Mouse (Mus musculus) liver, adult 2 months (tissue): ENCODE measurements at regions not wholly inside any gene's neighbourhood (a gene's known extent, or its start where the extent isn't known, plus 50 kb on each side); places are given as distances from the start of the nearest gene placed in this dataset.

Experiments used
- CTCF ChIP-seq: fragments of 200-500 bp; IDR thresholded peaks from 2 replicates; pipeline ENCODE4 v1.5.1; 2011; ENCODE audit warnings: low read depth, low read length, control low read depth
- POLR2A ChIP-seq: fragments of 200-500 bp; IDR thresholded peaks from 2 replicates; pipeline ENCODE4 v1.6.1; 2011; ENCODE audit warnings: low read length, control low read depth; ENCODE audit not compliant: insufficient read depth; ENCODE audit errors: extremely low read depth

- TF ChIP-seq CTCF (no peak), POLR2A (no peak)
Observed at GRCm38 (mm10) chr10:119114653-119115052, 125.2 kb downstream of the Cand1 start.
